Mouse (Mus musculus) lung, embryonic 14.5 days (tissue): ENCODE measurements at regions not wholly inside any gene's neighbourhood (a gene's known extent, or its start where the extent isn't known, plus 50 kb on each side); places are given as distances from the start of the nearest gene placed in this dataset.

Experiments
- ATAC-seq: fragments of 200-750 bp; cut with Nextera tagmentation; 2 replicates; pipeline ENCODE4 v1.8.0; 2017; ENCODE audit warnings: mild to moderate bottlenecking, moderate TSS enrichment, moderate library complexity; ENCODE audit not compliant: insufficient read depth
- DNase-seq: peaks from one replicate; pipeline ENCODE4 v3.0.0-alpha.2; 2015
- H3K27ac ChIP-seq: fragments of 300-500 bp; sonication (generic); 2 replicates; pipeline ENCODE4 v1.5.1; 2014; ENCODE audit warnings: low read depth, mild to moderate bottlenecking, moderate library complexity
- H3K27me3 ChIP-seq: fragments of 300-500 bp; sonication (generic); 2 replicates; pipeline ENCODE4 v1.6.1; 2014; ENCODE audit warnings: low read length, control low read depth; ENCODE audit not compliant: insufficient read depth
- H3K36me3 ChIP-seq: fragments of 300-500 bp; sonication (generic); 2 replicates; pipeline ENCODE4 v1.6.1; 2014; ENCODE audit warnings: control low read depth; ENCODE audit not compliant: insufficient read depth
- H3K4me1 ChIP-seq: fragments of 300-500 bp; sonication (generic); 2 replicates; pipeline ENCODE4 v1.6.1; 2014; ENCODE audit warnings: antibody characterized with exemption, control low read depth; ENCODE audit not compliant: insufficient read depth
- H3K4me2 ChIP-seq: fragments of 300-500 bp; sonication (generic); 2 replicates; pipeline ENCODE4 v1.6.1; 2014; ENCODE audit warnings: mild to moderate bottlenecking
- H3K4me3 ChIP-seq: fragments of 300-500 bp; sonication (generic); 2 replicates; pipeline ENCODE4 v1.5.1; 2014; ENCODE audit warnings: low read depth, low read length
- H3K9ac ChIP-seq: fragments of 300-500 bp; sonication (generic); 2 replicates; pipeline ENCODE4 v1.6.1; 2014
- H3K9me3 ChIP-seq: fragments of 300-500 bp; sonication (generic); 2 replicates; pipeline ENCODE4 v1.6.1; 2016; ENCODE audit warnings: low read depth, low read length, control low read depth
- CTCF ChIP-seq: IDR thresholded peaks from 2 replicates; pipeline ENCODE4 v1.5.1; 2016; ENCODE audit warnings: antibody characterized with exemption, low read depth
- WGBS: fragments of 180-500 bp; shearing (Covaris S2); extraction: QIAGEN DNeasy Blood & Tissue Kit; methylation state at CpG from one replicate; pipeline ENCODE4 v1.1.7; 2014; 5-methylcytosine and 5-hydroxymethylcytosine counted together

GRCm38 (mm10) chr12:82093317-82093716 is 75.8 kb upstream of the Sipa1l1 start:
- Histone ChIP-seq H3K27ac (0 out of 2 replicates have a peak overlapping the region, but pooled peaks have one; percentile 16), H3K36me3 (no peaks in the 10 kb centered on the region), H3K4me3 (no peak overlapping the region), H3K27me3 (no peaks in the 10 kb centered on the region), H3K9me3 (peaks cover 4% of the 10 kb centered on the region; the same call in 1 of the 2 replicates), H3K4me1 (peaks cover 6% of the 10 kb centered on the region; the same call in 1 of the 2 replicates), H3K4me2 (no peak overlapping the region), H3K9ac (no peak overlapping the region)
- WGBS, result 60% methylated on average over 7 of the region's 7 CpGs
- ATAC-seq, result no peak; the same call in 1 of the 2 replicates
- TF ChIP-seq CTCF, result no peak
- peak; percentile 38 for DNase-seq

GRCm38 (mm10) chr12:82095396-82095795 is 73.7 kb upstream of the Sipa1l1 start:
- WGBS, result 78% methylated on average over 1 of the region's 1 CpGs
- H3K9me3 ChIP-seq, result peaks cover 4% of the 10 kb centered on the region; the same call in 1 of the 2 replicates
- no peak for ATAC-seq
- no peaks in the 10 kb centered on the region for H3K36me3 ChIP-seq
- H3K27ac ChIP-seq, result no peak overlapping the region
- H3K27me3 ChIP-seq, result no peaks in the 10 kb centered on the region
- H3K9ac ChIP-seq, result no peak overlapping the region
- no peak for DNase-seq
- no peak for TF ChIP-seq CTCF
- H3K4me2 ChIP-seq, result no peak overlapping the region
- H3K4me3 ChIP-seq, result no peak overlapping the region
- H3K4me1 ChIP-seq, result peaks cover 8% of the 10 kb centered on the region; the same call in 1 of the 2 replicates

GRCm38 (mm10) chr12:82097126-82097525 is 72.0 kb upstream of the Sipa1l1 start:
- Histone ChIP-seq H3K36me3 (no peaks in the 10 kb centered on the region), H3K9me3 (peaks cover 4% of the 10 kb centered on the region; the same call in 1 of the 2 replicates), H3K9ac (no peak overlapping the region), H3K4me1 (peaks cover 8% of the 10 kb centered on the region; the same call in 1 of the 2 replicates), H3K4me2 (no peak overlapping the region), H3K27me3 (no peaks in the 10 kb centered on the region), H3K27ac (no peak overlapping the region), H3K4me3 (no peak overlapping the region)
- ATAC-seq (no peak), DNase-seq (peak; percentile 40)
- TF ChIP-seq CTCF, result no peak
- WGBS, result 65% methylated on average over 6 of the region's 6 CpGs

- Histone ChIP-seq H3K4me3 (no peak overlapping the region), H3K27me3 (no peaks in the 10 kb centered on the region), H3K27ac (no peak overlapping the region), H3K4me1 (peaks cover 8% of the 10 kb centered on the region; the same call in 1 of the 2 replicates), H3K36me3 (no peaks in the 10 kb centered on the region), H3K9ac (no peak overlapping the region), H3K4me2 (no peak overlapping the region), H3K9me3 (peaks cover 4% of the 10 kb centered on the region; the same call in 1 of the 2 replicates)
- DNase-seq (no peak), ATAC-seq (no peak)
- WGBS, result 89% methylated on average over 4 of the region's 4 CpGs
- TF ChIP-seq CTCF, result no peak
Measured at GRCm38 (mm10) chr12:82097620-82098019, 71.5 kb upstream of the Sipa1l1 start.

- H3K4me2 ChIP-seq, result no peak overlapping the region
- no peaks in the 10 kb centered on the region for H3K27me3 ChIP-seq
- H3K4me3 ChIP-seq, result no peak overlapping the region
- TF ChIP-seq CTCF, result no peak
- no peak for DNase-seq
- WGBS, result 71% methylated on average over 10 of the region's 10 CpGs
- H3K9me3 ChIP-seq, result peaks cover 6% of the 10 kb centered on the region; the same call in 1 of the 2 replicates
- H3K27ac ChIP-seq, result no peak overlapping the region
- no peak overlapping the region for H3K9ac ChIP-seq
- H3K4me1 ChIP-seq, result 0 out of 2 replicates have a peak, but pooled peaks cover 2% of the 10 kb centered on the region
- no peak for ATAC-seq
- no peaks in the 10 kb centered on the region for H3K36me3 ChIP-seq
Measured at GRCm38 (mm10) chr12:82104211-82104610, 64.9 kb upstream of the Sipa1l1 start.

- no peak for TF ChIP-seq CTCF
- ATAC-seq (no peak), DNase-seq (peak; percentile 22)
- Histone ChIP-seq H3K9me3 (peaks cover 6% of the 10 kb centered on the region; the same call in 1 of the 2 replicates), H3K4me1 (no peaks in the 10 kb centered on the region), H3K4me2 (no peak overlapping the region), H3K9ac (no peak overlapping the region), H3K27ac (no peak overlapping the region), H3K36me3 (no peaks in the 10 kb centered on the region), H3K27me3 (no peaks in the 10 kb centered on the region), H3K4me3 (no peak overlapping the region)
- WGBS, result 54% methylated on average over 17 of the region's 17 CpGs
Measured at GRCm38 (mm10) chr12:82105184-82106031, 63.7 kb upstream of the Sipa1l1 start.

- Histone ChIP-seq H3K36me3 (no peaks in the 10 kb centered on the region), H3K4me2 (no peak overlapping the region), H3K27me3 (no peaks in the 10 kb centered on the region), H3K4me3 (no peak overlapping the region), H3K4me1 (no peaks in the 10 kb centered on the region), H3K9me3 (no peaks in the 10 kb centered on the region), H3K27ac (no peak overlapping the region), H3K9ac (no peak overlapping the region)
- 36% methylated on average over 7 of the region's 7 CpGs for WGBS
- ATAC-seq (no peak), DNase-seq (no peak)
- TF ChIP-seq CTCF, result no peak
Measured at GRCm38 (mm10) chr12:82115766-82116165, 53.4 kb upstream of the Sipa1l1 start.
